Mouse (Mus musculus): ENCODE results near the gene Kcnj11.

Kcnj11 gene

DNA sequence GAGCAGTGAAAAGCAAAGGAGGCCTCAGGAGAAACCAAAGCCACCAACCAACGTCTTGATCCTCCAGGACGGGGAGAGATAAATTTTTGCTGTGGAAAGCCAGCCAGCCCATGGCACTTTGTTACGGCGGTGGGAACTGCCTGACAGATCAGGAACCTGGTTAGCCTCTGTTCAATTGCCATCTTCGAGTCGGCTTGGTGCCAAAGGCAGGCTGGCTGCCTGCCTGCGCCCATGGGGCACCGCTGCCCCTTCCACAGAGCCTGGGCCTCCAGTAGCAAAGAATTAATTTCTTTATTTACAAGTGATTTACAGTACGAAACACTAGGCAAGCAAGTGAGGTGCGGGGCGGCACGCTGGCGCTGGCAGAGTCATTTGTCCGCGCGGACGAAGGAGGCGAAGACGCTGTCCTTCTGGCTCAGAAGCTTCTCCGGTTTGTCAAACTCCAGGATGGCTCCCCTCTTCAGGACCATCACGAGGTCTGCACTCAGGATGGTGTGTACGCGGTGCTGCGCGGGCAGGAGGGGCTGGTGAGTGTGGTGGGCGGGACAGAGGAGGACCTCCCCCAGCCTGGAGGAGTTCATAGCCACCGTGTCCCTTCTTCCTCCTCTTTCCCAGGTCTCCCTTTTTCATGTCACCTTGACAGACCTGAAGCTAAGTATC, 3.8 kb upstream of the Kcnj11 start:
- DNase-seq (ENCODE audit: low spot score) = no peak

- DNase-seq (ENCODE audit: low spot score) = no peak
These were observed 3.2 kb upstream of the Kcnj11 start for GRCm38 (mm10) chr7:46103771-46104170.

- DNase-seq (ENCODE audit: low spot score) = peak; percentile 37
These were observed 2.6 kb upstream of the Kcnj11 start for GRCm38 (mm10) chr7:46103075-46103591.

DNA sequence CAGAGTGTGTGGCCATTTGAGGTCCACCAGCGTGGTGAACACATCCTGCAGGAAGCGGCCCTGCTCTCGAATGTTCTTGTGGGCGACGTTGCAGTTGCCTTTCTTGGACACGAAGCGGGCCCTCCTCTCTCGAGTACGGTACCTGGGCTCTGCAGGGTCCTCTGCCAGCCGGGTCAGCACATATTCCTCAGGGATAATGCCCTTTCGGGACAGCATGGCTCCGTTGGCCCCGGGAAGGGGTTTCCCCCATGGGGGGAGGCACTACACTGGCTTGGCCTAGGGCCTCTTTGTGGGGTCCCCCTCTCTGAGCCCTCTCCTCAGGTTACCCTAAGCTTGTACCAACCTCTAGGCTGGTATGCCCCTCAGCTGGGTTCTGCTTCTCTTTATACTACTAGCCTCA, 882 bp downstream of the Kcnj11 start:
- no peak for DNase-seq (ENCODE audit: low spot score)

DNA sequence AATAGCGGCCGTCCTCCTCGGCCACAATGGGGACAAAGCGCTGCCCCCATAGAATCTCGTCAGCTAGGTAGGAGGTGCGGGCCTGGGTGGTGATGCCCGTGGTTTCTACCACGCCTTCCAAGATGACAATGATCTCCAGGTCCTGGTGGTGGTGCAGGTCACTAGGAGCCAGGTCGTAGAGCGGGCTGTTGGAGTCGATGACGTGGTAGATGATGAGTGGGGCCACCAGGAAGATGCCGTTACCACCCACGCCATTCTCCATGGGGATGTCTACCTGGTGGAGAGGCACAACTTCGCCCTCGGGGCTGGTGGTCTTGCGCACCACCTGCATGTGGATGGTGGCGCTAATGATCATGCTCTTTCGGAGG, 1.7 kb downstream of the Kcnj11 start:
- DNase-seq (ENCODE audit: low spot score) = no peak

GRCm38 (mm10) chr7:46098221-46098918, 2.2 kb downstream of the Kcnj11 start:
- DNase-seq (ENCODE audit: low spot score) = no peak

DNA sequence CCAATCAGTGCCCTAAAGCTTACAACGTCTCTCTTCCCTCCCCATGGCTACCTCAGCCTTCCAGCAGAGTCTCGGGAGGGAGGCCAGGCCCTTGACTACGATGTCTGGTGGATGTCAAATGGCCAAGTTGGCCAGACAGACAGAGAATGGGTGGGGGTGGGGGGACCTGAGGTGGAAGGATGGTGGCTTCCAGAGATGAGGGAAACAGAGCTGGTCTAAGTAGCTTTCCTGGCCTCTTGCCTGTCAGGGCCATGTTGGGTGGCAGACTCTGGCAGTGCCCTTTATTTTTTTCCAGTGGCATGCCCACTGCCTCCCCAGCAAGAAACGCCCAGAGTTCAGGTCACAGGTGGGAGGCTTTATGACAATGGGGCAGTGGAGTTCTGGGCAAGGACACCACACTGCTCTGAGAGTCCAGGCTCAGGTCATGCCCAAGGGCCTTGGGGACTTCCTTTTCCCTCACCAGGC, 3.2 kb downstream of the Kcnj11 start:
- DNase-seq (ENCODE audit: low spot score) = no peak

- no peak for DNase-seq (ENCODE audit: low spot score)
These were observed 4.4 kb downstream of the Kcnj11 start for GRCm38 (mm10) chr7:46096136-46096535.

GRCm38 (mm10) chr7:46092803-46093202, 7.8 kb downstream of the Kcnj11 start:
- no peak for DNase-seq (ENCODE audit: low spot score)

- no peak for DNase-seq (ENCODE audit: low spot score)
These were observed 12.3 kb downstream of the Kcnj11 start for GRCm38 (mm10) chr7:46088241-46088640.

DNA sequence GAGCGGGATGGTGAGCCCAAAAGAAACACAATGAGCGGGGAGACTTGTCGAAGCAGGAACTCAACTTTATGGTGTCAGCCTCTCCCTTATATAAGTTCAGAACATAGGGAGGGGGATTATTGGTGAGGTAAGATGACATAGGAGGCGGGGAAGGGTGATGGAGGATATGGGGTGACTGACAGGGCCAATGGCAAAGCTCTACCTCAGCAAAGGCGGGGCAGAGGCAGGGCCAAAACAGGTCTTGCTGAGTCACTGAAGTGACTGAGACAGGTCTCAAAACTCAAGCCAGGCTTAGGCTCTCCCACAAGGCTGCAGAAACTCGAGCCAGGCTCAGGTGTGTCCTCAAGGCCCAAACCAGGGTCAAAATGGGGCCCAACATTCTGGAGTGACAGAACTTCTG, 14.2 kb downstream of the Kcnj11 start:
- no peak for DNase-seq (ENCODE audit: low spot score)

DNA sequence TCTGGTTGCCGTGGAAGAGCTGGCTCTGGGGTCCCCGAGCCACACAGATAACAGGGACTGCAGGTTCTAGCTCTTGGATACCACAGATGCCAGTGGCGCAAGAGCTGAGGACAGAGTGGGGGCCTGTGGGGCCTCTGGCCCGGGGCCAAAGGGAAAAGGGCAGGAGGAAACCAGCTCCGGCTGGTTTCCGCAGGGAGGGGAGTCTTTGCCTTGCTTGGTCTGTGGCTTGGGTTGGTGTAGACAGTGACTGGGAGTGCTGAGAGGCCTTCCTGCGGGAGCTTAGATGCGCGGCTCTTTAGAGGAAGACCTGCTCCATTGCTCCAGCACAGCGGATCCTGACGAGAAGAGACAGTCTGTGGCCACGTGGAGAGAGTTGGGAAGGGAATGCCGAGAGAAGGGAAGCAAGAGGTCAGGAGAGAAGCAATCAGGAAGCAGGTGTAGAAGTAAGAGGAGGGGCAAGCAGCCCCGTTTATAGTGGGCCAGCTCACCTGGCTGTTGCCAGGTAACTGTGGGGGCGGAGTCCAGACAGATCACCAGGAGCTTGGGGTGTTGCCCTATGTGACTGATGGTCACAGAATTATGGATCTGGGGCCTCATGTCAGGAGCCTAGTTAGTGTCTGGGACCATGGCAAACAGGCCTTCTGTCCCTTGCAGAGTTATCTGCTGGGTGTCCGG, 15.6 kb downstream of the Kcnj11 start:
- no peak for DNase-seq (ENCODE audit: low spot score)

DNA sequence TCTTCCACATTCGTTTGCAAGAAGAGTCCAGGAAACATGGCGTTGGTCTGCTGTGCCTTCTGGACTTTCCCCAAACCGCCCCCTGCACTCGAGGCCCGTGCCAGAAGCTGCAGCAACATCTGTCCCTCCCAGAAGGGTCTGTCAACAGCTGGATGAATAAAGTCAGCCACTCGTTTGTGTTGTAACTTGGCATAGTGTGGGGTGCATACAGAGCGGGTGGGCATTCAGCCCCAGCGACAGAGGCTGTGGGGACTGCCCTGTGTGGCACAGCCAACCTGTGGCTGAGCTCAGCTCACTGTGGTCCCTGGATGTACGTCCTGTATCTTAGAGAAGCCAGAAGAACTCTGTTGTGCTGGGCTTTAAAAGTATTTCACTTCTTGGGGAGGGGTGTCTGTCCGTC, 16.5 kb downstream of the Kcnj11 start:
- DNase-seq (ENCODE audit: low spot score) = no peak

DNA sequence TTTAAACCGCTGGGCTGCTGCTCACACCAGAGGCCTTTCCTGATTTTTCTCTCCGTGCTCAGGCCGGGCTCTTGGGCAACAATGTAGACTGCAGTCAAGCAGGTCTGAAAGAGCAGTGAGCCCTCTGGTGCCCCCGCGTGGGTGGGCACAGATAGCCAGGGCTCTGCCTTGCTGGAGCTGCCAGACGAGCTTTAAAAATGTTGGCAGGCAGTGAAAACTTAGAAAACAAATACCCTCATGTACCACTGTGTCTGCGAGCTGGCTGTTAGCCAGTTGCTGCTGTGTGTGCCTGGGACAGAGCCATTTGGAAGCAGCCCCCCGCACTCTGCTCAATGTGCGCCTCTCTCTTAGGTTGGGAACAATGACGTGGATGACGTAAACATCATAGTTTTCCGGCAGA, 22.9 kb downstream of the Kcnj11 start:
- DNase-seq (ENCODE audit: low spot score) = no peak

DNA sequence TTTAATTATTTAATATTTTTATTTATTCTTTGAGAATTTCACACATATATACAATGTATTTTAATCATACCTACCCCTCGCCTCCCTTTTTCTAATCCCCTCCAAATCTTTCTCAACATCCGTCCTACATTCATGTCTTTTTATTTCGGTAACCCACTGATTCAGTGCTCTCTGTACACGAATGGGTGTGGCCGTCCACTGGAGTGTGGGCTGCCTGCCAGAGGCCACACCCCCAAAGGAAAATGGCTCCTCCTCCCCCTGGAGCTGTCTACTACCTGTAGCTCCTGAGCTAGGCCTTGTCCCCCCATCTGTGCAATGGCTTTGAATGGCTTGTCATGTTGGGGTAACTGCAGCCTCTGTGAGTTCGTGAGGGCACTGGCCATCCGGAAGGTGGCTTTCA, 23.7 kb downstream of the Kcnj11 start:
- no peak for DNase-seq (ENCODE audit: low spot score)

- DNase-seq (ENCODE audit: low spot score) = no peak
These were observed 31.7 kb downstream of the Kcnj11 start for GRCm38 (mm10) chr7:46068831-46069230.

GRCm38 (mm10) chr7:46063296-46063695, 37.3 kb downstream of the Kcnj11 start:
- DNase-seq (ENCODE audit: low spot score) = no peak

DNA sequence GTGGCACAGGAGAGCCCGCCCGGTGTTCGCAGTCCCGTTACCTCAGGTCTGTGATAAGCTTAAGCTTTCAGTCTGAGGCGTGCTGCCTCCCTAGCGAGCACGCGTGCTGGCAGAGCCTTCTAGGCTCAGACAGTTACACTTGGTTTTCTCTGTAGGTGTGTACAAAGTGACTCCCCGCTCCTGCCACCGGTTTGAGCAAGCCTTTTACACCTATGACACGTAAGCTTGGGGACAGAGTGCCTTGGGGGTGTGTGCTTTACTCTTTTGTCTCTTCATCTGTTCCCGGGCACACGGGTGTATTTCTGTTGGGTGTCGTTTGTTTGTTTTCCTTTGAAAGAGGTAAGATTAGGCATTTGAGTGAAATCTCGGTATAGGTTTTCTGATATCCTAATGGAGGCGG, 39.0 kb downstream of the Kcnj11 start:
- DNase-seq (ENCODE audit: low spot score) = no peak

DNA sequence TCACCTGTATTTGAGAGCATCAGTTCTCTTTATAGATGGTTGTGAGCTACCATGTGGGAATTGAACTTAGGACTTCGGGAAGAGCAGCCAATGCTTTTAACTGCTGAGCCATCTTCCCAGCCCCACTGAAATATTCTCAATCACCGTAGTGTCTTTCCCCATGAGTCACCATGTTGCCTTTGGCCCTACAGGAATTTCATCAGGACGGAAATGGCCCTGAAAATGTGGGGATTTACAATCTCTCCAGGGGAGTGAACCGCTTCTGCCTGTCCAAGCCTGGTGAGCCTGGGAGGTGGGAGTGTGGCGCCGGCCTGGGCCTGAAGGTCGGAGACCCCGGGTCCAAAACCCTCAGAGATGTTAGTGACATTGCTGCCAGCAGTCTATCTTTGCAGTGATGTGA, 39.9 kb downstream of the Kcnj11 start:
- no peak for DNase-seq (ENCODE audit: low spot score)

- no peak for DNase-seq (ENCODE audit: low spot score)
These were observed 41.7 kb downstream of the Kcnj11 start for GRCm38 (mm10) chr7:46058882-46059281.

DNA sequence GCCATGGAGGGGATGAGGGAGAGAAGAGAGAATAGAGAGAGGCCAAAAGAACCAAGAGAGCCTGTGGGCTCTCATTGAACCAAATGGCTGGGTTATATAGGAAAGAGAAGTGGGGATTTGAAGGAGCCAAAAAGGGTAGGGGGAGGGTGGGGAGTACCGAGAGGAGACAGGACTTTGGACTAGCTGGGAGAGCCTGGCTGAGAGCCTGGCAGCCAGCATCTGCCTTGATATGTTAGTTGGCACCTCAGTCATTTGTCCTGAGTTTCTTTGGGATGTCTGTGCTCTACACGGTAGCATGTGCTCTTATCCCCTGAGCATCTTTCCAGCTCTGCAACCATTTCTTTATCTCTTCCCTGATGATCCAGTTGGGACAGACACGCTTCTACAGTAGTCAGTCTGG, 47.0 kb downstream of the Kcnj11 start:
- no peak for DNase-seq (ENCODE audit: low spot score)

DNA sequence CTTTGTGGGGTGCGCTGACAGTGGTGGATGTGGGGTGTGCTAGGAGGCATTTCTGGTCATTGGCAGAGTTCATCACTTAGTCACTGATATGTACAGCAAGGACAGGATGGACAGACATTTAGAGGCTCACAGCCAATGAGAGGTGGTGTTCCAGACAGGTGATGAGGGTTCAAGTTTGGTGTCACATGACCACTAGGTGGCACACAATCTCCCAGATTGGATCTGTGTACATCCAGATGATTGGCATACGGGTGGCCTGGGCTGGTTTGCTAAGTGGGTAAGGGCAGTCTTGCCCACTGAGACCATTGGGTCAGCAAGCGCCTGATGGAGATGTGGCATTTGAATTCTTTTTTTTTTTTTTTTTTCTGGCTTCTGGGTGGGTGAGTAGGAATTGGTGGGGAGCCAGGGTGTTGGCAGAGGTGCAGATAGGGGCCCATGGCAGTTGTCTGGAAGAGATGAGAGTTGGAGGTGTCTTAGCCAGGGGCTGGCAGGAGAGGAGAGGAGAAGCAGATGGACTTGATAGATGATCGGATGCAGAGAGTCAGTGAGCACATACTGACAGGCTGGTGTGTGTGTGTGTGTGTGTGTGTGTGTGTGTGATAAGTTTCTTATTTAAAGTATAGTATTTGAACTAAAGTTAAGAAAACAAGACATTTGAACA, 48.3 kb downstream of the Kcnj11 start:
- DNase-seq (ENCODE audit: low spot score) = no peak

GRCm38 (mm10) chr7:46049981-46050380, 50.6 kb downstream of the Kcnj11 start:
- no peak for DNase-seq (ENCODE audit: low spot score)

Data from layer of hippocampus, adult 9-10 months (tissue).